Mouse (Mus musculus) neural tube, embryonic 13.5 days (tissue): ENCODE results near the gene Cfap97. TPM values are rescaled to one million over a fixed set of nuclear protein-coding genes. Genes with fewer than 3 reads are reported as not detected.

Source experiments
- ATAC-seq: fragments of 200-750 bp; cut with Nextera tagmentation; 2 replicates; pipeline ENCODE4 v1.8.0; 2017; ENCODE audit warnings: low read depth, mild to moderate bottlenecking, moderate TSS enrichment, moderate library complexity
- H3K27ac ChIP-seq: fragments of 300-500 bp; sonication (generic); replicated peaks from 2 replicates; pipeline ENCODE4 v1.5.1; 2015; ENCODE audit warnings: moderate library complexity, mild to moderate bottlenecking, inconsistent platforms
- H3K27me3 ChIP-seq: fragments of 300-500 bp; sonication (generic); 2 replicates; pipeline ENCODE4 v1.6.1; 2015; ENCODE audit warnings: mild to moderate bottlenecking, inconsistent platforms
- H3K36me3 ChIP-seq: fragments of 300-500 bp; sonication (generic); 2 replicates; pipeline ENCODE4 v1.6.1; 2015; ENCODE audit warnings: mild to moderate bottlenecking, inconsistent platforms
- H3K4me1 ChIP-seq: fragments of 300-500 bp; sonication (generic); replicated peaks from 2 replicates; pipeline ENCODE4 v1.6.1; 2015; ENCODE audit warnings: inconsistent platforms
- H3K4me2 ChIP-seq: fragments of 300-500 bp; sonication (generic); 2 replicates; pipeline ENCODE4 v1.6.1; 2015; ENCODE audit warnings: inconsistent platforms, mild to moderate bottlenecking, moderate library complexity
- H3K4me3 ChIP-seq: fragments of 300-500 bp; sonication (generic); 2 replicates; pipeline ENCODE4 v1.5.1; 2015; ENCODE audit warnings: mild to moderate bottlenecking, inconsistent platforms
- H3K9ac ChIP-seq: fragments of 300-500 bp; sonication (generic); 2 replicates; pipeline ENCODE4 v1.6.1; 2015; ENCODE audit warnings: moderate library complexity, mild to moderate bottlenecking, inconsistent platforms
- H3K9me3 ChIP-seq: fragments of 300-500 bp; sonication (generic); 2 replicates; pipeline ENCODE4 v1.6.1; 2016; ENCODE audit warnings: inconsistent platforms
- WGBS: fragments of 180-500 bp; shearing (Covaris S2); methylation state at CpG from one replicate; pipeline ENCODE4 v1.1.7; 2015; 5-methylcytosine and 5-hydroxymethylcytosine counted together
- polyA plus RNA-seq: library from polyadenylated mRNA; unstranded; fragments of >200 nt; fragmentation: Nextera tagmentation; extraction: Ambion mirVana; gene quantifications from 2 replicates; pipeline ENCODE4 v1.2.1, GENCODE M21; 2015

The Cfap97 gene
- polyA plus RNA-seq, 1 experiment from 2014 or later, result 24.9 TPM

DNA sequence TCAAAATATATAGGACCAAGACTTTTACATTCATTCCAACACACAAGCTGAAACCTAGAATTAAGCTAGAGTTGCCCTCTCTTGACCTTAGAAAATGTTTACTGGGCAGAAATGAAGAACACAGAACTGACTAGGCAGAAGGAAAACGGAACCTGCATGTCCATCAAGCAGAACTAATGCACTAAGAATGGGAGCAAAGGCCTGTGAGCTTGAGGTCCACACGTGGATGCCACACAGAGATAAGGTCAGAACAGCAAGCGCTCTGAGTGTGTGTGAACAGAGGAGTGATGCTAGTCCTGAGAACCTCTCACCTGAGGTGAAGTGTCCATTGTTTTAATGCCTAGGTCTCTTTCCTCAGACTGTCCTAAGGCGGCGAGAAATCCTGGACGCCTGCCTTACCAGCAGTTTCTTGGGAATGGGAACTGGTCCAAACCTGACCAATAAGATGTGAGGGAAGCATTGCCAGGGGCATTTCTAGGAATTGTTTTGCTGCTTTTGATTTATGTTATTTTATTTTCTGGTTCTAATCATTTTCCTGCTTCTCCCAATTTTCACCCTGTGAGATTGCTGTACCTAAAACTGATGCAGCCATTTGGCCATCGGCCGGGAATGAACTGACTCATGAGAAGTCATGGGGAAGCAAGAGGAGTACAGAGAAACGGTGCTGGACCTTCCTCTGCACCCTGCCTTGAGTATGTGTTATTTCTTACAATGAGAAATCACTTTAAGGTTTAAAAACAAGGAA is 11.0 kb upstream of the Cfap97 start:
- Histone ChIP-seq H3K4me3 (no peak overlapping the region), H3K27ac (no peak overlapping the region), H3K9ac (no peak overlapping the region), H3K4me2 (no peak overlapping the region), H3K9me3 (no peaks in the 10 kb centered on the region), H3K27me3 (no peaks in the 10 kb centered on the region), H3K4me1 (no peaks in the 10 kb centered on the region), H3K36me3 (no peaks in the 10 kb centered on the region)
- no peak for ATAC-seq
- 82% methylated on average over 9 of the region's 9 CpGs for WGBS

GRCm38 (mm10) chr8:46141688-46142087 is 9.9 kb upstream of the Cfap97 start:
- Histone ChIP-seq H3K36me3 (no peaks in the 10 kb centered on the region), H3K27ac (no peak overlapping the region), H3K27me3 (no peaks in the 10 kb centered on the region), H3K4me3 (no peak overlapping the region), H3K4me2 (no peak overlapping the region), H3K4me1 (0 out of 2 replicates have a peak, but pooled peaks cover 5% of the 10 kb centered on the region), H3K9ac (no peak overlapping the region), H3K9me3 (no peaks in the 10 kb centered on the region)
- ATAC-seq, result no peak
- WGBS, result 96% methylated on average over 3 of the region's 3 CpGs

GRCm38 (mm10) chr8:46142498-46143081 is 9.0 kb upstream of the Cfap97 start:
- no peak overlapping the region for H3K4me2 ChIP-seq
- no peak overlapping the region for H3K27ac ChIP-seq
- no peaks in the 10 kb centered on the region for H3K27me3 ChIP-seq
- ATAC-seq, result no peak
- H3K36me3 ChIP-seq, result no peaks in the 10 kb centered on the region
- H3K4me1 ChIP-seq, result peaks cover 9% of the 10 kb centered on the region
- no peak overlapping the region for H3K4me3 ChIP-seq
- 87% methylated on average over 4 of the region's 4 CpGs for WGBS
- no peak overlapping the region for H3K9ac ChIP-seq
- no peaks in the 10 kb centered on the region for H3K9me3 ChIP-seq

DNA sequence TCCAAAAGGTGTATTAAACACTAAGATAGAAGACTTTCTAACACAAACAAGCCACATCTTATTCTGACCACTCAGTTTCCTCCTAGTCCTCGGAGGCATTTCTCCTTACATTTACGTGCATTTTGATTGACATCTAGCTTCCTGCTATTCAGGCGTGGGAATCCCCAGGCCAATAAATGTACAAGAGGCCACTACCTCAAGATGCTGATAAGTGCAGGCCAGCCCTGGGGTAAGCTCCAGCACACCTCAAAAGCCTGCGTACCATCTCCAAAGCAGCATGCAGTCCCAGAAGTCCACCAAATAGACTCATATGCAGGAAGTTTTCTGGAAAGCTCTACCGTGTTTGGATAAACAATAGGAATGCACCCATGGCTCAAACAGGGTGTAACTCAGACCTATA is 8.1 kb upstream of the Cfap97 start:
- Histone ChIP-seq H3K27ac (no peak overlapping the region), H3K4me3 (no peak overlapping the region), H3K4me1 (peaks cover 12% of the 10 kb centered on the region), H3K27me3 (no peaks in the 10 kb centered on the region), H3K9ac (no peak overlapping the region), H3K36me3 (no peaks in the 10 kb centered on the region), H3K9me3 (no peaks in the 10 kb centered on the region), H3K4me2 (no peak overlapping the region)
- 83% methylated on average over 5 of the region's 5 CpGs for WGBS
- no peak for ATAC-seq

GRCm38 (mm10) chr8:46143924-46144323 is 7.6 kb upstream of the Cfap97 start:
- Histone ChIP-seq H3K4me3 (no peak overlapping the region), H3K36me3 (no peaks in the 10 kb centered on the region), H3K27ac (no peak overlapping the region), H3K9ac (no peak overlapping the region), H3K27me3 (no peaks in the 10 kb centered on the region), H3K4me1 (peaks cover 17% of the 10 kb centered on the region), H3K4me2 (no peak overlapping the region), H3K9me3 (no peaks in the 10 kb centered on the region)
- ATAC-seq, result no peak
- 57% methylated on average over 1 of the region's 1 CpGs for WGBS

DNA sequence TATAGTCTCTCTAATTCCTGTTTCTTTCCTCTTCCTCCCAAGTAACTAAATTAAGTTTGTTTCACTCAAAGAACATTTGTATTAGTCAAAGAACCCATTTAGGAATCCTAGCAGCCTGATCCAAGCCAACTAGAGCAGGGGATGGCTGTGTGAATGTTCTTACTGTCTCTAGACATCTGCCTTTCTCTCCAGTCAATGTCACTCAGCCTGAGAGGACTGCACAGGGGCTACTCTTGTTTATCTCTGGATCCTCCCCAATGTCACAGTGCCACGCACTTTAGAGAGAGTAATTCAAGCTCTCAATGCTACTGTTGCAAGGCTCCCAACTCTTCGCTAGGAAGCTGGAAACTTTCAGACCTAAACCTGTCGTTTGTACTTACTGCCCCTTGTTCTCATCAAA is 5.4 kb upstream of the Cfap97 start:
- 0 out of 2 replicates have a peak, but pooled peaks cover 5% of the 10 kb centered on the region for H3K27me3 ChIP-seq
- no peak for ATAC-seq
- no peak overlapping the region for H3K27ac ChIP-seq
- 50% methylated on average over 3 of the region's 3 CpGs for WGBS
- no peaks in the 10 kb centered on the region for H3K36me3 ChIP-seq
- H3K9ac ChIP-seq, result no peak overlapping the region
- no peaks in the 10 kb centered on the region for H3K9me3 ChIP-seq
- peaks cover 38% of the 10 kb centered on the region for H3K4me1 ChIP-seq
- no peak overlapping the region for H3K4me3 ChIP-seq
- no peak overlapping the region for H3K4me2 ChIP-seq

DNA sequence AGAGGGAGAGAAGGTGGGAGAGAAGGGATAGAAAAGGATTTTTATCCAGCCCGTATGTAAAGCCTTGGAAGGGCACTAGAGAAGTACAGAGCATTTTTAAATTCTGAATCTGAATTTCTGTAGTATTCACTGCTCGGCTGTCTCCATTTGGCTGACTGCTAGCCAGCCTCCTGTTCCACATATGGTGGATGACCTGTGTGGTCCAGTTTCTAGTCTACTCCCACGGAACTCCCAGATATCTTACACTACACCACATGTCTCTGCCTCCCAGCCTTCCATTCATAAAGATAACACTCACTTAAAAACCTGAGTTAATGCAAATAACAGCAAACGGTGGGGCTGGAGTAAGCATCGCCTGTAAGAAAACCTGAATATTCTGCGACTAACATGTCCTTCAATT is 2.3 kb upstream of the Cfap97 start:
- no peak for ATAC-seq
- Histone ChIP-seq H3K27me3 (peaks cover 16% of the 10 kb centered on the region), H3K27ac (no peak overlapping the region), H3K4me1 (peaks cover 46% of the 10 kb centered on the region), H3K9me3 (no peaks in the 10 kb centered on the region), H3K9ac (no peak overlapping the region), H3K4me3 (no peak overlapping the region), H3K4me2 (no peak overlapping the region), H3K36me3 (no peaks in the 10 kb centered on the region)
- whole genome bisulfite sequencing, result 83% methylated on average over 6 of the region's 6 CpGs

DNA sequence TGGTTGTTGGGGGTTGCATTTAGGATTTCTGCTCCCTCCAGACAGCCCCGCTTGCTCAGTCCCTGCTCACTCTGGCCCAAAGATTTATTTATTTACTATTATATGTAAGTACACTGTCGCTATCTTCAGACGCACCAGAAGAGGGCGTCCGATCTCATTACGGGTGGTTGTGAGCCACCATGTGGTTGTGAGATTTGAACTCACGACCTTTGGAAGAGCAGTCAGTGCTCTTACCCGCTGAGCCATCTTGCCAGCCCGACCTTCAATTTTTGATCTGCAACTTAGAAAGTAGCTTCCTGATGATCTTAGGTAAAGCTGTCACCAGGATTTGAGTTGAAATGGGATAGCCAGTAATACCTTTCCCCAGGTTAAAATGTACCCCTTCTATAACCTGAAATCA is 1.8 kb upstream of the Cfap97 start:
- WGBS, result 78% methylated on average over 9 of the region's 9 CpGs
- Histone ChIP-seq H3K9me3 (no peaks in the 10 kb centered on the region), H3K27me3 (peaks cover 21% of the 10 kb centered on the region), H3K4me3 (no peak overlapping the region), H3K4me2 (peak overlapping the region; percentile 88; the same call in 1 of the 2 replicates), H3K4me1 (peaks cover 46% of the 10 kb centered on the region), H3K27ac (no peak overlapping the region), H3K36me3 (no peaks in the 10 kb centered on the region), H3K9ac (no peak overlapping the region)
- ATAC-seq, result no peak

DNA sequence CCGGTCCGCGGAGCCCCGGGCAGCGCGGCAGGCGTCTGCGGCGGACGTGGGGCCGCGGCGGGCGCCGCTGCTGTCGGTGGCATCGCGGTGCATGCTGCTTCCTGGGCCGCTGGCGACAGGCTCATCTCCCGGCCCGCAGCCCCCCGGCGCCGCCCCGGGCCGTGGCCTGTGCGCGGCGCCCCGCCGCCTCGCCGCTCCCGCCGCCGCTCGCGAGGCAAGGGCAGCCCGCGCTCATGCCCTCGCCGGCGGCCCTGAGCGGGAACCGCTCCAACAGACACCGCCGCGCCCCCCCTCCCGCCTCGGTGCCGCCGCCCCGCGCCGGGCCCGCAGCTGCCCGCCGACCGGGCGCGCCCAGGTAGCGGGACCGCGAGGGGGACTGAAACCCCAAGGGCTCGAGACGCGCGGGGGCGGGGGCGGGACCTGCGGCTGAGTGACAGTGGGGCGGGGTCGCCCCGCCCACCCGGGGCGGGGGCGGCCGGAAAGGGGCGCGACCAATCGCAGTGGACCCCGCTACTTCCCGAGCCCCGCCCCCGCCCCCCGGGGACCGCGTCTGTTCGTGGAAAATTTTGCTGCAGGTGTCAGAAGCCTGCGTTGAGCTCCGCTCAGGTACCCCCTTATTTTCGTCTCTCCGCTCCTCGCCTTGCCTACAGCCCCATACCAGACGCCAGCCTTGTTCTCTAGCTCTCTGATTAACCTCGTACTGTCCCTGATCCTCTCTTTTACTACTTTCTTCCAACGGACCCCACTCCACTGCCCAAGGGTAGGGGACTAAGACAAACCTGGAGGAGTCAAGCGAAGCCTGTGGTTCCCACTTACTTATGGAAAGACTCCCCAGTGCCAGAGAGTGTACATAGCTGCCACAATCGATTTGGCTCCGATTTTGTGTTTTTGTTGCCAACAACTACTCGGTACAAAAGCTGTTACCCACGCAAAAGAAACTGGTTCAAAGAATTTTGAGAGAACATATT is 777 bp downstream of the Cfap97 start, which contains the start of gene Snx25:
Gene Snx25, minus strand, starts transcription at position 96 of the 968 bp plus-strand sequence.
- Histone ChIP-seq H3K27ac (peak within 1 kb of the TSS; percentile 85), H3K4me2 (peak within 1 kb of the TSS; percentile 88)
- 6% methylated on average over 43 of the region's 103 CpGs for WGBS

GRCm38 (mm10) chr8:46153042-46153441 is 1.5 kb downstream of the Cfap97 start:
- ATAC-seq, result no peak
- Histone ChIP-seq H3K4me1 (peaks cover 34% of the 10 kb centered on the region), H3K4me3 (peak overlapping the region; percentile 74), H3K9ac (no peak overlapping the region), H3K27me3 (peaks cover 23% of the 10 kb centered on the region), H3K4me2 (peak overlapping the region; percentile 88), H3K36me3 (no peaks in the 10 kb centered on the region), H3K27ac (no peak overlapping the region), H3K9me3 (0 out of 2 replicates have a peak, but pooled peaks cover 1% of the 10 kb centered on the region)
- WGBS, result 46% methylated on average over 2 of the region's 2 CpGs

More for the DNA sequence above, 777 bp downstream of the Cfap97 start, which contains the start of gene Snx25:
- H3K9me3 ChIP-seq, result no peaks in the 10 kb centered on the region
- ATAC-seq, result peak; percentile 89
- peak within 1 kb of the TSS; percentile 94 for H3K9ac ChIP-seq
- peaks cover 23% of the 10 kb centered on the region for H3K27me3 ChIP-seq
- H3K4me1 ChIP-seq, result peaks cover 38% of the 10 kb centered on the region
- H3K4me3 ChIP-seq, result peak within 1 kb of the TSS; percentile 74
- H3K36me3 ChIP-seq, result no peaks in the 10 kb centered on the region

DNA sequence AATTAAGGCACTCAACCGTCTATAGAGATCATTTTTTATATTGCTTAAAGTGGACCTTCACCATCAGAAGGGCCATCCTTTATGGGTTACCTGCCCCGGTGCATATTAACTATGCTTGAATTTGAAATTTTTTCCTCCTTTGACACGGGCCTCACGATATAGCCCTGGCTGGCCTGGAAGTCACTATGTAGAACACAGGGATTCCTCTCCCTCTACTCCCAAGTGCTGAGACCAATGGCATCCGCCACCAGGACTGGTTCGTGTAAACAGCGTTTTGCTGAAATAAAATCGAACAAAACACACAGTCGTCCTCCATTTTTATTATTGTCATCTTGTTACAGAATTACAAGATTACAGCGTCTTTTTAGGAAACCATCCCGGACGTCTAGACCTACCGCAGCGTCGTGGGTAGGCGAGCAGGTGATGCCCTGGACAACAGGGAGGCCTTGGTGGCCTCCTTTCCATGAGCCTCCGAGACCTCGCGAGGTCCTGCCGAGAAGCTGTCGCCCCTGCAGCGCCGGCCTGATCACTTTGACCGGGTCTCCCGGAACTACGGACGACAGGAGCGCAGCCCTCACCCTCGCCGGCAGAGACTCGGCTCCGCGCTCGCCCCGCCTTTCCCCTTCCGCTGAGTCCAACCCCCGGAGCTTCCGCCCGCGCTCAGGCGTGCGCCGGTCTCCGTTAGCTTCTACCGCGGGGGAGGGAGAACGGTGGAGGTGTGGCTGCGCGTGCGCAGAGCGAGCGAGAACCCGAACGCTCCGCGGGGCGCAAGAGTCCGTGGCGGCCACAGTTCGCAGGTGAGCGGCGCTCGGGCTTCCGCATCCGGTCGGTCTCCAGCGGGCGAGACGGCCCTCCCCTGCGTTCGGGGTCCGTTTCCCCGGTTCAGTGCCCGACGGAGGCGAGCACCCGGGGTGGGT is 11.6 kb downstream of the Cfap97 start:
- H3K27ac ChIP-seq, result peak overlapping the region; percentile 92
- H3K9me3 ChIP-seq, result 0 out of 2 replicates have a peak, but pooled peaks cover under 1% of the 10 kb centered on the region
- peaks cover 21% of the 10 kb centered on the region for H3K4me1 ChIP-seq
- peak overlapping the region; percentile 87 for H3K9ac ChIP-seq
- 2% methylated on average over 75 of the region's 77 CpGs for WGBS
- H3K36me3 ChIP-seq, result 0 out of 2 replicates have a peak, but pooled peaks cover 6% of the 10 kb centered on the region
- H3K4me3 ChIP-seq, result peak overlapping the region; percentile 76
- ATAC-seq, result peak; percentile 98
- peak overlapping the region; percentile 80 for H3K4me2 ChIP-seq
- H3K27me3 ChIP-seq, result no peaks in the 10 kb centered on the region
